Mouse (Mus musculus) kidney, postnatal 0 days (tissue): ENCODE measurements around the gene Gas1. TPM values are rescaled to one million over a fixed set of nuclear protein-coding genes. Genes with fewer than 3 reads are reported as not detected.

Experiments used
- ATAC-seq: fragments of 200-750 bp; cut with Nextera tagmentation; replicated peaks from 2 replicates; pipeline ENCODE4 v1.8.0; 2017; ENCODE audit warnings: low read depth, moderate number of reproducible peaks, moderate TSS enrichment, moderate library complexity; ENCODE audit not compliant: low FRiP score
- DNase-seq: peaks from one replicate; pipeline ENCODE4 v3.0.0-alpha.2; 2016; ENCODE audit warnings: low spot score
- H3K27ac ChIP-seq: fragments of 300-500 bp; sonication (generic); 2 replicates; pipeline ENCODE4 v1.5.1; 2014; ENCODE audit warnings: mild to moderate bottlenecking
- H3K27me3 ChIP-seq: fragments of 300-500 bp; sonication (generic); 2 replicates; pipeline ENCODE4 v1.6.1; 2014; ENCODE audit warnings: low read length, mixed read lengths; ENCODE audit not compliant: insufficient read depth
- H3K36me3 ChIP-seq: fragments of 300-500 bp; sonication (generic); 2 replicates; pipeline ENCODE4 v1.6.1; 2014; ENCODE audit warnings: low read length, mixed read lengths; ENCODE audit not compliant: insufficient read depth
- H3K4me1 ChIP-seq: fragments of 300-500 bp; sonication (generic); replicated peaks from 2 replicates; pipeline ENCODE4 v1.6.1; 2014; ENCODE audit warnings: antibody characterized with exemption, low read length, mixed read lengths; ENCODE audit not compliant: insufficient read depth
- H3K4me2 ChIP-seq: fragments of 300-500 bp; sonication (generic); 2 replicates; pipeline ENCODE4 v1.6.1; 2014; ENCODE audit warnings: mild to moderate bottlenecking, low read length, moderate library complexity, mixed read lengths
- H3K4me3 ChIP-seq: fragments of 300-500 bp; sonication (generic); replicated peaks from 2 replicates; pipeline ENCODE4 v1.5.1; 2014; ENCODE audit warnings: low read depth, low read length
- H3K9ac ChIP-seq: fragments of 300-500 bp; sonication (generic); 2 replicates; pipeline ENCODE4 v1.6.1; 2014; ENCODE audit warnings: low read depth, low read length
- H3K9me3 ChIP-seq: fragments of 300-500 bp; sonication (generic); replicated peaks from 2 replicates; pipeline ENCODE4 v1.6.1; 2016; ENCODE audit warnings: low read length, inconsistent platforms, mixed read lengths
- CTCF ChIP-seq: IDR thresholded peaks from 2 replicates; pipeline ENCODE4 v1.5.1; 2016; ENCODE audit warnings: antibody characterized with exemption, low read depth, mild to moderate bottlenecking, moderate library complexity
- WGBS: fragments of 180-500 bp; shearing (Covaris S2); extraction: QIAGEN DNeasy Blood & Tissue Kit; methylation state at CpG from one replicate; pipeline ENCODE4 v1.1.7; 2014; 5-methylcytosine and 5-hydroxymethylcytosine counted together
- polyA plus RNA-seq: library from polyadenylated mRNA; unstranded; fragments of >200 nt; fragmentation: Nextera tagmentation; extraction: Ambion mirVana; gene quantifications from 2 replicates; pipeline ENCODE4 v1.2.1, GENCODE M21; 2015

Gas1 gene
- polyA plus RNA-seq, 1 experiment from 2014 or later: 116 TPM

DNA sequence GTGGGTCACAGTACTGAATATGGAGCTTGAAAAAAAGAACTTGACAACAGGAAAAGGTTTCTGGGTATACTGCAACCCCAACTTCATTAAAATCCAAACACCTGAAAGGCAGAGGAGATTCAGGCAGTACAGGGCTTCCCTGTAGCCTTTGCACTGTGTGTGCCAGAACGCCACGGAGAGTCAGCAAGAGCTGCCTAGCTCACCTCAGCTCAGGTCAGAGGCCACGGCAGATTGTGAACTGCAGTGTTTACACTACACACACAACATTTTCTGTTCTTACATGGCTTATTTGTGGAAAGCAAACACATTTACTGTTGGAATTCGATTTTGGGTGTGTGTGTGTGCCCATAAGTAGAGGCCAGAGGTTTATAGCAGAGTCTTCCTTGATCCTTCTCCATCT, 5.2 kb upstream of the Gas1 start:
- 61% methylated on average over 4 of the region's 4 CpGs for WGBS
- H3K9me3 ChIP-seq: no peaks in the 10 kb centered on the region
- H3K4me1 ChIP-seq: no peaks in the 10 kb centered on the region; the same call in 1 of the 2 replicates
- no peak overlapping the region for H3K27ac ChIP-seq
- no peaks in the 10 kb centered on the region for H3K27me3 ChIP-seq
- H3K9ac ChIP-seq: no peak overlapping the region
- no peak overlapping the region for H3K4me3 ChIP-seq
- DNase-seq: no peak
- no peak for TF ChIP-seq CTCF
- H3K4me2 ChIP-seq: no peak overlapping the region
- no peaks in the 10 kb centered on the region for H3K36me3 ChIP-seq
- no peak for ATAC-seq

DNA sequence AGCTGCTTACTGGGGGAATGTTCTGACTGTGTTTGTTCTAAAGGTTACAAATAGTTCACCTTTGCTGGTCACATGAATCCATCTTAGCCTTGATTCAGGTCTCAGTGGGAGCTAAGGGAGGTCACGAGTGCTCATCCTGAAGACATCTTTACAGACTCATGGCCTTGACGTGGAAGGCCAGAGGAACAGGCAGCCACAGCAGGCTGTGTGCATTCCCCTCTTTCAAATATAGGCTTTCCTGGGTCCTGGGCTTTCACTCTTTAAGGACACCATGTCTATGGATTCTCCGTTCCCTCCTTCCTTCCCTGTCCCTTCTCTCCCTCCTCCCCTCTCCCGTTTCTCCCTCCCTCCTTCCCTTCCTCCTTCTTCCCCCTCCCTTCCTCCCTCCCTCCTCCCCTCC, 2.5 kb upstream of the Gas1 start:
- H3K27me3 ChIP-seq: no peaks in the 10 kb centered on the region
- H3K27ac ChIP-seq: no peak overlapping the region
- no peaks in the 10 kb centered on the region for H3K36me3 ChIP-seq
- DNase-seq (no peak), ATAC-seq (no peak)
- WGBS: 70% methylated on average over 4 of the region's 4 CpGs
- no peak overlapping the region for H3K9ac ChIP-seq
- H3K4me3 ChIP-seq: no peak overlapping the region
- H3K9me3 ChIP-seq: no peaks in the 10 kb centered on the region
- TF ChIP-seq CTCF: no peak
- H3K4me1 ChIP-seq: no peaks in the 10 kb centered on the region; the same call in 1 of the 2 replicates
- no peak overlapping the region for H3K4me2 ChIP-seq

DNA sequence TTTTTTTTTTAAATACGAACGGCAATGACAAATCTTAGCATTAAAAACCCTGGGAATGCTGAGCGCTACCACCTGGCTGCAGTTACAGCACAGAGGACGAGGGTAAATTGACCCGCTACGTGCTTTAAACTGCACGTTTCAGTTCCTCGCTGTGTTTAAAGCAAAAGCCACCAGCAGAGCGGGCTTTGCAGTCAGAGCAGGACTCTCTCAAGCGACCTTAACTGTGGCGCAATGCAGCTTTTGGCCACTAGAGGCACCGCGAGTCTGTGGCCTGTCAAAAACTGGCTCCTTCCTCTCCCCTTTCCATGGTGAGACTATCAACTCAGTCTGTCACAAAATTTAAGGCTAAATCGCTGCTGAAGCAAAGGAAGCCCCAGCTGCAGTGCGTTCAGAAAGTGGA, 1.3 kb upstream of the Gas1 start:
- whole genome bisulfite sequencing: under 1% methylated on average over 15 of the region's 15 CpGs
- H3K9ac ChIP-seq: peak overlapping the region; percentile 97
- no peak for ATAC-seq

DNA sequence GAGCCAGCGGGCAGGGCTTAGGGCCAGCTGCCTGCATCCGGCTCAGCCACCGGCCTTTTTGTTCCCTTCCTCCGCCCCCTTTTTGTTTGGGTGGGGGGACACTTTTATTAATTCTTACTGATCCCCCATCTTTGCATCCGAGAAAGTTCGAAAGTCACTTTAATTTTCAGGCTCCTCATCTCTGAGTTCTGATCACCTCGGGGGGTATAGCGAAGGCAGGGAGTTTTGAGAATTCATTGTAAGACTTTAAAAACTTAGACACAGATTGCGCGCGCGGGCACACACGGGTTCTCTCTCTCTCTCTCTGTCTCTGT, 589 bp upstream of the Gas1 start:
- H3K27ac ChIP-seq: peak overlapping the region; percentile 100
- WGBS: under 1% methylated on average over 13 of the region's 13 CpGs
- DNase-seq (no peak), ATAC-seq (no peak)
- H3K36me3 ChIP-seq: no peaks in the 10 kb centered on the region
- no peaks in the 10 kb centered on the region for H3K27me3 ChIP-seq
- H3K4me1 ChIP-seq: peaks cover 8% of the 10 kb centered on the region; the same call in 1 of the 2 replicates
- peak overlapping the region; percentile 61 for H3K4me2 ChIP-seq
- TF ChIP-seq CTCF: no peak
- 0 out of 2 replicates have a peak overlapping the region, but pooled peaks have one; percentile 97 for H3K9ac ChIP-seq
- H3K9me3 ChIP-seq: no peaks in the 10 kb centered on the region
- peak overlapping the region; percentile 91 for H3K4me3 ChIP-seq

More for the DNA sequence above, 1.3 kb upstream of the Gas1 start:
- H3K4me1 ChIP-seq: peaks cover 4% of the 10 kb centered on the region; the same call in 1 of the 2 replicates
- TF ChIP-seq CTCF: peak; percentile 93
- H3K4me3 ChIP-seq: peak overlapping the region; percentile 91
- no peaks in the 10 kb centered on the region for H3K36me3 ChIP-seq
- no peaks in the 10 kb centered on the region for H3K9me3 ChIP-seq
- H3K27me3 ChIP-seq: no peaks in the 10 kb centered on the region
- peak overlapping the region; percentile 100 for H3K27ac ChIP-seq
- peak; percentile 96 for DNase-seq
- peak overlapping the region; percentile 61 for H3K4me2 ChIP-seq

DNA sequence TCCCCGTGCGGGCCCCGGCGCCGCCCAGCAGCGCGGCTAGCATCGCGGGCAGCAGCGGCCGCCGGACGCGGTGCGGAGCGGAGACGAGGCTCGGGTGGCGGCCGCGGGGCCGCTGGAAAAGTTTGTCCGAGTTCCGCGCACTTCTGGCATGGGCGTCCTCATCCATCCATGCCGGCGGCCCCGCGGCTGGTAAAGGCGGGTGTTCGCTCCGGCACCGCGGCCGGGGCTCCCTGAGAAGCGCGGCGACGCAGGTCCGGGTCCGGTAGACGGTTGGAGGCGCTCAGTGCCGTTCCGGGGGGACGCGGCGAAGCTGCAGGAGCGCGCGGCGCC, 424 bp downstream of the Gas1 start:
- Histone ChIP-seq H3K4me1 (peaks cover 8% of the 10 kb centered on the region; the same call in 1 of the 2 replicates), H3K27ac (peak overlapping the region; percentile 100), H3K4me2 (peak overlapping the region; percentile 61), H3K9me3 (no peaks in the 10 kb centered on the region), H3K36me3 (no peaks in the 10 kb centered on the region), H3K4me3 (peak overlapping the region; percentile 91), H3K27me3 (no peaks in the 10 kb centered on the region), H3K9ac (peak overlapping the region; percentile 97)
- ATAC-seq (no peak), DNase-seq (peak; percentile 18)
- WGBS: 0% methylated on average over 45 of the region's 53 CpGs
- no peak for TF ChIP-seq CTCF

DNA sequence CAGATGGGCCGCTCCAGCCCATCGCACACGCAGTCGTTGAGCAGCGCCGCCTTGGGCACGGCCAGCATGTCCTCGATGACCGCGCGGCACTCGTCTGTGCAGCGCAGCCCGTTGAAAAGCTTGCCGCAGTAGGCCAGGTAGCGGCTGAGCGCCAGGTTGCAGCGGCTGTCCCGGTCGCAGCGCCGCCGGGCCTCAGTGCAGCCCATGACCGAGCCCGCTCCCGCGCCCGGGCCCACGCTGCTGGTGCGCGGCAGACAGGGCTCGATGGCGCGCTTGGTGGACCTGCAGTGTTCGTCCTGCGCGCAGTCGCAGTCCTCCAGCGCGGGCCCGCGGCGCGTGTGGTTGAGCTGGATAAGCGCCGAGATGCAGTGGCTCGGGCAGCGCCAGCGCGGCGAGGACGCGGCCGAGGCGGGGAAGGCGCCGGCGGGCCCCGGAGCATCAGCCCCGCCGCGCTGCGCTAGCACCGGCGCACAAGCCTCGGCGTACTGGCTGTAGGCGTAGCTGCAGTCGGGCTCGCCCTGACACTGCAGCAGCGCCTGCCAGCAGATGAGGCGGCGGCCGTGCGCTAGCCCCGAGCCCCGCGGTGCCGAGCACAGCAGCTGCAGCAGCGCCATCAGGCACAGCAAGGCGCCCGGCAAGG, 909 bp downstream of the Gas1 start:
- Histone ChIP-seq H3K4me3 (peak overlapping the region; percentile 91), H3K27ac (peak overlapping the region; percentile 100), H3K4me1 (peaks cover 8% of the 10 kb centered on the region; the same call in 1 of the 2 replicates), H3K36me3 (no peaks in the 10 kb centered on the region), H3K27me3 (no peaks in the 10 kb centered on the region), H3K9me3 (no peaks in the 10 kb centered on the region), H3K4me2 (peak overlapping the region; percentile 61), H3K9ac (peak overlapping the region; percentile 97)
- under 1% methylated on average over 75 of the region's 82 CpGs for WGBS
- ATAC-seq: peak; percentile 33
- DNase-seq: peak; percentile 65
- no peak for TF ChIP-seq CTCF
